Mouse (Mus musculus) ES-Bruce4 (cell line): Measurements from ENCODE around the gene Sh3glb1.

ENCODE experiments used
- CTCF ChIP-seq: IDR thresholded peaks from one replicate; pipeline ENCODE4 v1.8.1; 2011; ENCODE audit warnings: low read depth, low read length
- POLR2A ChIP-seq: IDR thresholded peaks from one replicate; pipeline ENCODE4 v1.8.1; 2011; ENCODE audit warnings: low read length; ENCODE audit not compliant: insufficient read depth

- TF ChIP-seq CTCF (no peak), POLR2A (no peak)
These were observed 52.1 kb downstream of the Sh3glb1 start for GRCm38 (mm10) chr3:144668039-144668438.
